Mouse (Mus musculus): Measurements from ENCODE around the gene Midn.

The Midn gene

DNA sequence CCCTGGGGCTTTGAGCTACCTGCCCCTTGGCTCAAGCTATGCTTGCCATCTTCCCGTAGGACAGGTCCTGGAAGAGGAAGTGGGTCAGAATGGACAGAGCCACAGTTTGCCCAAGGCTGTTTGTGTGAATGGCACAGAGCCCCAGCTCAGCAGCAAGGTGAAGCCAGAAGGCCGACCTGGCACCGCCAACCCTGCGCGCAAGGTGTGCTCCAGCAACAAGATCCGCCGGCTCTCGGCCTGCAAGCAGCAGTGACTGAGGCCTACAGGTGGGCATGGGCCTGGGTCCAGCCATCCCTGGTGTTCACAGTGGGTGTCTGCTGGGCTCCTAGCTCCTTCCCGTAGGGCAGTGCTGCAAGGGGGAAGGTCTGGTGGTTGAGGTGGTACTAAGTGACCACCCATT is 18.2 kb upstream of the Midn start:
- 71% methylated on average over 9 of the region's 9 CpGs for WGBS

DNA sequence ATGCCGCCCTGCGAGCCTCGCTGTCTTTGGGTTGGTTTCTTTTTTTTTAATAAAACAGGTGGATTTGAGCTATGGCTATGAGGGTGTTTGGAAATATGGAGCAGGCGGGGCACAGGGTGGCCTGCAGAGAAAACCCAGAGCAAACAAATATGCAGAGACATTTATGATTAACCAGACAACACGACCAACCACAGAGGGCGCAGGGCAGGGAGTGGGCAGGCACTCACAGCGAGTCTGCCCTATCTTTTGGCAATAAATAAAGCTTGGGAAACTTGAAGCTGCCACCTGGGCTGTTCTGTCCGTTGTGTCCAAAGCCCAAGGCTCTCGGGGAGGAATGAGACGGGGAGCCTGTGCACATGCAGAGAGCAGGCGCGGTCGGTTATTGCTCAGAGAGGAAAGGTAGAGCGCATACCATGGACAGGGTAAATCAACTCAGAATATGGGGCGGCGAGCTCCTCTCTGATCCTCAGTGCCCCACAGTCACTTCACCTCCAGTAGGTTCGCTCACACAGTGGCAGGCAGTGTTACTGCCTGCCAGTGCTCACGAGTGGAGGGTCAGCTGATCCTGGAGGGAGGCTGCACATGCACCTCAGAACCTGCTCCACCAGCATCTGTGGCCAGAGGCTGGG is 17.6 kb upstream of the Midn start:
- 69% methylated on average over 18 of the region's 18 CpGs for WGBS

DNA sequence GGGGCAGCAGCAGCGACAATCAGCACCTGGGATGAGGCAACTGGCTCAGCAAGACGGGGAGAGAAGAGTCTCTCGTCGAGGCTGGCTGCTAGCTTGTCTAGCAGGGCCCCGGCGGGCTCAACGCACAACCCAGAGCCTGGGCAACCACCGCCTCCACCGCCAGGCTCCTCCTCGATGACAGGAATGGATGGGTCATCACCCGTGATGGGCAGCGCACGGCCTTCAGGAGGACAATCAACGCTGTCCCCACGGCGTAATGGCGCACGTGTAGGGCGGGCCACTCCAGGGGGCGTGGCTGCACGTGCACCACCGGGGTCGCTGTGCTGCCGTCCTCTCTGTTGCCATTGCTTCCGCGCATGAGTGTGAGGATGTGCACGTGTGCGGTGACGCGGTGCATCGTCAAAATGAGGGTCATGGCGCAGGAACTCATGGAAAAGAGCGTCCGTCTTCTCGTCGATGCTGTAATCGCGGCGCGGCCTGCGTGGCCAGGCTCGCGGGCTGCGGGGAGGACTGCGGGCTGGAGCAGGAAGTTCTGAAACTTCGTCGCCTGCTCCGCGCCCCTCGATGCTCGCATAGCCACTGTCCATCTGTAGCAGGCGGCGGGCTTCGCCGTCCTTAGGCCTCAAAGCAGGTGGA is 16.6 kb upstream of the Midn start:
- 31% methylated on average over 55 of the region's 55 CpGs for WGBS

DNA sequence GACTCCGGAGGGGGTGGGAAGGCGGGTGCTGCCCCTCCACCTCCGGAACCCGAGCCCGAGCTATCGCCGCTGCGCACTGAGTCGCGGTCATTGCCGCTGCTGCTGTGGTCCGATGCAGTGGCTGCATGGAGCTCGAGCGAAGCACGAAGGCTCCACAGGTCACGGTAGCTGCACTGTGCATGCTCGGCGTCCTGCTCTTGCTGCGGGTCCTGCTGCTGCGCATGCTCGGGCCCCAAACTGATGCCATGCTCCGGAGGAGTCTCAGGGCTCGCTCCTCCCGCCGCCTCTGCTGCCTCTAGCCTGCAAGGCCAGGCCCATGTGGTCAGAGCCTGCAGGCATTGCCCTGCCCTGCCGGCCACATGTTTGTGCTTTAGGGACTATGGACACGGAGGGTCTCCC is 16.1 kb upstream of the Midn start:
- WGBS = 46% methylated on average over 27 of the region's 27 CpGs

DNA sequence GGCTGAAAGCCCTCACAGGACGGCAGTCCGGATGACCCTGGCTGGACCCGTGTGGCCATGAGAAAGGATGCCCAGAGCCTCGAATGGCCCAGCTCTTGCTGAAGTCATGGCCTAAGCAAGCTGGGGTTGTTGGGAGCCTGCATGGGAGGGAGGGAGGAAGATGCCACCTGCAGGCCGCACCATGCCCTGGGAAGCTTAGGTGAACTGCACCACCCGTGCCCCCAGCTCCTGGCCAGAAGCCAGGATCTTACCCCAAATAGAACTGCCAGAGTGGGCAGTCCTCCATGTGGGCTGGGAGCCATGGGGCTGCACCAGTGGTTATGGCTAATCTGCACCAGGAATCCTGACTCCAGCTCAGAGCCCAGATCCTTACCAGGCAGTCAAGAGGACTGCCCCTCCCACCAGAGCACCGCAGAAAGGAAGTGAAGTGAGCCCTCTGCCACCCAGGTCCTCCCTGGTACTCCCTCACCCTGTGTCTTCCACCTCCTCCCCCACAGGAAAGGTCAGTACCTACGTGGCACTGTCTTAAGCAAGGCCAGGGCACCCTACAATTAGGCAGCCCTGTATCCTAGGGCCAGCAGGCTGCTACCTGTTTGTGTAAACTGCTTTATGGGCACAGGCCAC is 14.7 kb upstream of the Midn start:
- 32% methylated on average over 8 of the region's 8 CpGs for WGBS

DNA sequence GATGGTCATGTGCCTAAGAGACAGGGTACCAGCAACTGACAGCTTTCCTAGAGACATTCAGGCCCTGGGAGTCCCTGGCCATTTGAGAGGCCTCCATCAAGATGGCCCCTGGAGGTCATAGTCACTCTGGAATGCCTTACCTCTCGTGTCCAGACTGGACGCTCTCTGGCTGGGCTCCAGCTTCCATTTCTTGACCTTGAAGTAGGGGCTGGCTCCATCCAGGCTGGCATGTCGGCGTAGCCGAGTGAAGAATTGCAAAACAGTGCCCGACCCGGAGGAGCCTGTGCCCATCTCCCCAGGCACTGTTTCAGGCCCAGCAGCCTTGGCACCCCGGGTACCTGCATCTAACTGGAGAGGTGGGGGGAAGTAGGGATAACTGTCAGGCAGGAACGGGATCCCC is 13.7 kb upstream of the Midn start:
- 86% methylated on average over 9 of the region's 9 CpGs for WGBS

DNA sequence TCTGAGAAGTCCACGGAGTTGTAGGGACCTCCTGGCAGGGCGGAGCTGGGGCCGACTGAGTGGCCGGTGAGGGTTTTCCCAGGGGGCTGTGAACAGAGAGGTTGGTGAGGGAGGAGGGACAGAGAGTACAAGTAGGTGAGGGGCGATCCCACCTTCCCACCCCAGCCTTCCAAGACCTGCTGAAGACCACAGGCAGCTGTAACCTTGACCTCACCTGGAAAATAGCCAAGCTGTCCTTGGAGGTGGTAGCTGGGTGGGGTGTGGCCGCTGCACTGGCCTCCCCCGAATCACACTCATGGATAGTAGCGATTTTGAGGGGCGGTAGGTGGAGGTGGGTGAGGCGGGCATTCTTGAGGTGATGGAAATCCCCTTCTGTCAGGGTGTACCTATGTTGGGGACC is 12.9 kb upstream of the Midn start:
- WGBS = 75% methylated on average over 10 of the region's 10 CpGs

DNA sequence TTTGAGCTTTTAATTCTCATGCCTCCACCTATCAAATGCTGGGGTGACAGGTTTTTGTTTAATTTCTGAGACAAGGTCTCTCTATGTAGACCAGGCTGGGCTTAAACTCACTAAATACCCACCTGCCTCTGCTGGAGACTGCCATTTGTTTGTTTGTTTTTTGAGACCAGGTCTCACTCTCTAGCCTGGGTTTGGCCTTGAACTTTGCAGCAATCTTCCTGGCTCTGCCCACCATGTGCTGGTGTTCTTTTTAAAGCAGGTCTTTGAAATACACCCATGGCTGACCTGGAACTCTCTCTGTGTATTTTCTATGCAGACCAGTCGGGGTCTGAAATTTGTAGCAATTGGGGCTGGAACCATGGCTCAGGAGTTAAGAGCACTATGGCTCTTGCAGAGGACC is 12.4 kb upstream of the Midn start:
- WGBS = 92% methylated on average over 1 of the region's 1 CpGs

DNA sequence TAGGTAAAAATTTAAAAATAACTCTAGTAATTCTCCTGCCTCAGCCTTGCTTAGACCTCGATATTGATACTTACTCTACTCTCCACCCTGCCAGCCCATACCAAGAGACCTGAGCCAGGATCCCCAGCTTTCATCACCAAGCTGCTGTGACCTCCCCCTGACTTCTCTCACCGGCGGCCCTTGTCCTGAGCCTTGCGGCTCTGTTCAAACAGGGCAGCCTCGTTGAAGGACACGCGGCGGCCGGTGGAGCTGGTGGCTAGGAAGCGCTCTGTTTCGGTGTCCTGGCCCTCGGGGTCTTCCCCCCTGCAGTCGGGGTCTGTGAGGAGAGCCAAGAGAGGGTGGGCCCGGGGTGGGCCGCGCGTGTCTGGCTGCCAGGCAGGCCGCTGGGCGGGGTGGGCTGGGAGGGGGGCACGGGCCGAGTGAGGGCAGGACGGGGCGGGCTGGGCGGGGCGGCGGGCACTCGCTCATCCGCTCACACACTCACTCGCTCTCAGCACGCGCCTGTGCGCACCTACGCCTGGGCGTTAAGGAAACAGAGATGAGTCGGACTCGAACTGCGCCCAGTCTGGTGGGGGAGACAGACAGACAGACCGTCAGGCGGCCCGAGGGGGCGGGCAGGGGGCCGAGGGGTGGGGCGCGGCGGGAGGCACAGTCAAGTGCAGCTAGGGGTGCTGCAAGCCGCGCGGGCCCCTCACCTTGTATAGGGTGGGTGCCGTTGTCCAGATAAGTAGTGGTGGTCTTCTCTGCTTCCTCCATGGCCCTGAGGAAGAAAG is 11.7 kb upstream of the Midn start:
- 33% methylated on average over 49 of the region's 49 CpGs for WGBS

DNA sequence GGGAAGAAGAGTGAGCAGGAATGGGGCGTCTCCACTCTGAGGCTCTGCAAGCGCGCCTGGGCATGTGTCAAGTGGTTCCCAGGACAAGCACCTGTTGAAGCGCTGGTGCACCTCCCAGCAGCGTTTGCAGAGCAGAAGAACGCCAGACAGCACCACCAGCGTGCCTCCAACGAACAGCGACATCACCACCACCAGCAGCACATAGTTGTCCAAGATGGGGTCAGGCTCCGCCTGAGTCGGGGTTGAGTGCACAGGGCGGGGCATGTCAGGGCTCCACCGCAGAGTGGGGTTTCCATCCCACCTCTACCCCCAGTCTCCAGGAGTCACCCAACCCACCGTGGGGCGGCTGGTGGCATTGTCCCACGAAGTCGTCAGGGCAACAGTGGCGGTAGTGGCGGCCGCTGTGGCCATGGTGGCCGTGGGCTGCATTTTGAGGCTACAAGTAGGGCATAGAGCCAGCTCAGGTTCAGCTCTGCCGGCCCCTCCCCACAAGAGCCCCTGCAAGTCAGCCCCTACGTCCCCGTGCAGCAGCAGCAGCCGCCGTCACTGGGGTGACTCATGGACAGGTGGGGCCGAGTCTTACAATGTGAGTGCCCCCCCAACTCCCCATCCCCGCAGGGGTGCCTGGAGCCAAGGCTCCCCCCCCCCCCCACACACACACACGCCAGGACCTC is 11.0 kb upstream of the Midn start:
- 9% methylated on average over 28 of the region's 29 CpGs for WGBS

DNA sequence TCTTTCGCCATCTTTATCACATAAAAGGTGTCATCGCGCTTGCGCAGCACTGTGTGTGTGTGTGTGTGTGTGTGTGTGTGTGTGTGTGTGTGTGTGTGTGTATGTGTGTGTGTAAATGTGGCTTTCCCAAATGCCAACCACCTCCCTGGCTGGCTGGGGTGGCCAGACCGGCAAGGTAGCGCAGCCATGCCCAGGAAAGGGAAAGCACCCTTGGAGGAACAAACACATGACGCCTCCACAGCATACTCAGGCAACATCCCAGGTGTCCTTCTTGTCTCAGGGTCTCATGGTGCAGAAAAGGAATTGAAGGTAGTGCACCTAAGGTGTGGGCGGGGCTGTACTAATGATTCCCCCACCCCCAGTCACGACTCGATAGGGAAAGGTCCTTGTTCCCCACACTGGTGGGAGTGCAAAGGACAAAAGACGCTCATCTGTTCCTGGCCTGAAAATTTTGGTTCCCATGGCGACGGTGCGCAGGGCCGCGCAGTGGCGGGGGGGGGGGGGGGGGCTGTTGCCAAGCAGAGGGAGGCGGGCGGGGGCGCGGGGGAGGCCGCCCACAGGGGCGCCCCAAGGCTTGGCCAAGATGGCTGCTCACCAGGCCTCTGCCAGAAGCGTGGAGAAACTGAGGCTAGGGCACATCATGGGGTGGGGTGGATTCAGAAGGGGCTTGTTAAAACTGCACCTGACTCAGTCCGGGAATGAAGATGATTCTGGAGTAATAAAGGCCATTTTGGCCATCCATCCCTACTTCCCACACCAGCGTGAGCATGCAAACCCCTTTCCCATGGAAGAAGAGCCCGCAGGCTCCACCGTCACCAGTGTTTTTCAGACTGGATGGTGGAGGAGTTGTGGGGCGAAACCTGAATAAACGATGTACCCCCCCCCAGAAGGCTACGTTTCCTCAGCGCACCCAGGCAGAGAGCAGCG is 10.2 kb upstream of the Midn start:
- WGBS = 8% methylated on average over 33 of the region's 33 CpGs

DNA sequence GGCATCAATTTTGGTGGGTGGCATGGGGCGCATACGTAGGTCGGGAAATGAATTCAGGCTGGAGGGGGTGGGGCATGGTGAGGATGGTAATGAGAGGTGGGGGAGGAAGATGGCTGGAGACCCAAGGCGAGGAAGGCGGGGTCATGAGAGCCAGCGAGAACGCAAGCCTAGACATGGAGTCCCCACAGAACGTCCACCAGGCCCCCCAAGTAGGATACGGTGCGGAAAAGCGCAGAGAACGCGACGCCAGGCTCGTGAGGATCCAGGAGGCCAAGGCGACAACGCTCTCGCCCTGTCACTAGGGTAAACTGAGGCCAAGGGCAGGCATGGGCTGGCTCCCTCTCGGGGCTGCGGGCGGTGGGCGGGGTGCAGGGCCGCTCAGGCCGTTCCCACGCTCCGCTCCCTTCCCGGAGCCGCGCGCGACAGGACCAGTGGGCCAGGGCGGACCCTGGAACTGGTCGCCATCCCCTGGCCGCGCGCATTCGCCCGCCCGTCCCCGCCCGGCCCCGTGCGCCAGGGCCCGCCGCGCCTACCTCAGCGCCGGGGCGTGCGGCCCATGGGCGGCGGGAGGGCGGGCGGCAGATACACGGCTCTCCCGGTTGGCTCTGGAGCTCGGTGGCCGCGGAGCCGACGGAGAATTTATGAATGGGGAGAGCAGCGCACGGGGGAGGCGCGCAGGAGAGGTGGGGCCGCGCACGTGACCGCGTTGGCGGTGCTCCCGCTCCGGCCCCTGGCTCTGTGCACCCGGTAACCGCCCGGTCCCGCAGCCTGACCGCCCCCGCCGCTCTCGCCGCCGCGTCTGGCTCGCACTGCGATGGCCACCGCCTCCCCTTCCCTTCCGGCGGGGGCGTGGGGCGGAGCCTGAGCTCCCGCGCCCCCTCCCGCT is 9.3 kb upstream of the Midn start, which contains the start of gene Atp5d:
Atp5d (plus strand) TSS at position 80 of the 886 bp plus-strand sequence.
- 1% methylated on average over 78 of the region's 94 CpGs for WGBS

DNA sequence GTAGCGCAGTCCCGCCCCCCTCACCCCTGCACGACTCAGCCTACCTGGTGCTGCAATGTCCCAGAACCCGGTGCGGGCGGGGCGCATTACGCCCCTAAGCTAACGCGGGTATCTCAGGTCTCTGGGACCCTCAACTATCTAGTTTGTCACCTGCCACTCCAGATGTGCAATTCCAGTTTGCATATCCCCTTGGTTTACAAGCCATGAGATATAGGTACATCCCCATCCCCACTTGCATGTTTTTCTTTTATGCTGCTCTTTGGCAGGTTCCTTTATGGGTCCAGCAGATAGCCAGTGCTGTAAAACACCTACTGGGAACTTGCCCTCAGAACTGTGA is 8.7 kb upstream of the Midn start:
- 3% methylated on average over 10 of the region's 10 CpGs for WGBS

DNA sequence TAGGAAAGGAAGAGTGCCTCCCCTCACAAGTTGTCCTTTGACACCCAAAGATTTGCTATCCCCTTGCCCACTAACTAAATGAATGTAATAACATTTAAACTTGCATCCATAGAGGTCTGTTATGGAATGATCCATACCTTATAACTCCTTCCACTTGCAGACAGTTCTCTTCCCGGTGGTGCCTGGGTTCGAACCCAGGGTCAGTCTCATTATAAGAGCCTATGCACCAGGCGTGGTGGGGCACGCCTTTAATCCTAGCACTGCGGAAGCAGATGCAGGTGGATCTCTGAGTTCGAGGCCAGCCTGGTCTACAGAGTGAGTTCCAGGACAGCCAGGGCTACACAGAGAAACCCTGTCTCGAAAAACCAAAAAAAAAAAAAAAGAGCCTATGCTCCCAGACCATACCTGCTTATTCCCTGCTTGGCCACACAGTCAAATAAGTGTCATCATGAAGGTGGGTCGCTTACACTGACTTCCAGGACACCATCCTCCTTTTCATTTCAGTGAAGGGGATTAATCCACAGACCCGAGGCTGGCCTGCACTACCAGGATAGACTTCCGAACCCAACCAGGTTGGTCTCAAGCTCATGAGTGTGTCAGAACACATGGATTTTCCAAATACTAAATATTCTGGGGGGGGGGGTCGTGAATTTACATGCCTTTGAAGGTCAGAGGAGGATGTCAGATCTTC is 8.0 kb upstream of the Midn start:
- WGBS = 79% methylated on average over 11 of the region's 11 CpGs

DNA sequence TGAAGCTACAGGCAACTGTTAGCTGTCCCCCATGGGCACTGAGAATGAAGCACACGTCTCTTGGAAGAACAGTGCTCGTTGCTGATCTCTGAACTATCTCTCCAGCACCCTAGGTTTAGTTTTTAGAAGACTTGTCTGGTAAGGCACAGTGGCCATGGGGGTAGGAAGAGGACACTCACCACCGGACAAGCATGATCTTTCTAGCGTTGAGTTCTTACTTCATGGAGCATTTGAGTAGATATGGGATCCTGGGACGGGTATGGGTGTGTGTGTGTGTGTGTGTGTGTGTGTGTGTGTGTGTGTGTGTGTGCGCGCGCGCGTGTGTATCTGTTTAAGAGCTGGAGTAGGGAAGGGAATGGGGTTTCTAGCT is 7.4 kb upstream of the Midn start, which contains the start of gene Cbarp:
Cbarp (minus strand) TSS at position 170 of the 370 bp plus-strand sequence.
- 78% methylated on average over 10 of the region's 10 CpGs for WGBS

DNA sequence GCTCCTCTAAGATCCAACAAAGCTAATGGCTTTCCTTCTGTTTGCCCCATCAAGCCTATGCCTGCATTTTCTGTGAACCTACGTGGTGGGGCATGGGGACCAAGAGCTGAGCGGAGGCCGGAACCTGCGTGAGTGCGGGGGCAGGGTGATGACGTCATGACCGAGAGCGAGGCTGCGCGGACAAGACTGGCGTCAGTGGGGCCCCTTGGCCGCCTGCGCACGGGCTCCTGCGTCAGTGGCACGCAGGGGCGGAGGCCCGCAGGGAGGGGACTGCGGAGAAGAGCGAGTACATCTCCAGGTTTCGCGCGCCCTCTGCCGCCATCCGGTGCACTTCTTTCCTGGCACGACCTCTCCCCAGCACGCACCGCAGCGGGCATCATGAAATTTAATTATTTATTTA is 6.8 kb upstream of the Midn start:
- under 1% methylated on average over 29 of the region's 29 CpGs for WGBS

DNA sequence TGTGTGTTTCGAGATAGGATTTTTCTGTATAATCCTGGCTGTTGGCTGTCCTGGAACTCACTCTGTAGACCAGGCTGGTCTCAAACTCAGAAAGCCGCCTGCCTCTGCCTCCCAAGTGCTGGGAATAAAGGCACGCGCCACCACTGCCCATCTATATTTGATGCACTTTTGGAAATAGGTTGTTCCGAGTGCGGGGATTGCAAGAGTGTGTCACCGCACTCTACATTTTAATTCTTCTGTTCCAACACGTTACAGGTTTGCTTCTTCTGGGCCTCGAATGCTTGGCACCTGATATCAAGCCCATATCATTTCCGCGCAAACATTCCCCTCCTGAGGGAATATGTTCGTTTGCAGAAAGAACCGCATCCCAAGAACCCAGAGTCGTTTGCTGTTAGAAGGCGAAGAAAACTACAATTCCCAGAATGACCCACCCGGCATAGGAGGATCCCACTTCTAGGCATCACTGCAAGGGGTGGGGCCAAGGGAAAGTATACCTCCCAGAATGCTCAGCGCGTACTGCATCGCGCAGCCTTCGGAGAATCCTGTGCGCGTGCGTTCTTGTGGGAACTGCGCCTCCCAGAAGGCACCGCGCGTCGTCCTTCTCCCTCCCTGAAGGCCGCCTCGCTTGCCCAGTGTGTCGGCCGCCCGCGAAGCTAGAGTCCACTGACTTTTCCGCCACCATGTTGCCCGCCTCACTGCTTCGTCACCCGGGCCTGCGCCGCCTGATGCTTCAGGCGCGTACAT is 6.1 kb upstream of the Midn start:
- WGBS = 1% methylated on average over 38 of the region's 43 CpGs

DNA sequence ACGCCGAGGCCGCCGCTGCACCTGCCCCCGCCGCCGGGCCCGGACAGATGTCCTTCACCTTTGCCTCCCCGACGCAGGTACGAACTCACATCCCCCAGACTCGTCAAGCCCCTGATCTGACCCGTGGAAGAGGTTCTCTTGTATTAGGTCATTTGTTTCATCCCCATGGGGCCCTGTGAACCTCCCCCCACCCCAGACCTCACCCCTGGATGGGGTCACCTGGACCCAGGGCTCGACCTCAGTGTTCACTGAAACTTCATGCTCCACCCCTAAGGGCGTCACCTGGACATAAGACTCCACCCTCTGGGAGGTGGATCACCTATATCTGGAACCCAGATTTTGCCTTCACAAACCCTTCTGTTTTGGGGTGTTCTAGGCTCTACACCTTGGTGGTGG is 5.5 kb upstream of the Midn start:
- WGBS = 0% methylated on average over 15 of the region's 15 CpGs

DNA sequence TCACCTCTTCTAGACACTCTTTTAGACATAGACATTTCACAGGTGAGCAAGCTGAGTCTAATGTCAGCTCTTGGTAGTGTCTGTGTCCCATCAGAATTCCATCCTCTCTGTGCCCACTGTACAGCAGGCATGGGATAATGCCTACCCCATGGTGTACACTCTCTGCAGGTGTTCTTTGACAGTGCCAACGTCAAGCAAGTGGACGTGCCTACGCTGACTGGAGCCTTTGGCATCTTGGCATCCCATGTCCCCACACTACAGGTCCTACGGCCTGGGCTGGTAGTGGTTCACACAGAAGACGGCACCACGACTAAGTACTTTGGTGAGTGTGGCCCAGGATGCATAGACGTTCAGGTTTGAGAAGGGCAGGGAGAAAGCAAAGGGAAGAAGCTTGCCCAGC is 4.4 kb upstream of the Midn start:
- WGBS = 77% methylated on average over 7 of the region's 7 CpGs
